Mouse (Mus musculus): ENCODE measurements around the gene Egfr. TPM values are rescaled to one million over a fixed set of nuclear protein-coding genes. Genes with fewer than 3 reads are reported as not detected.

Egfr gene
- polyA plus RNA-seq, 1 experiment from 2014 or later: 2.4 TPM

DNA sequence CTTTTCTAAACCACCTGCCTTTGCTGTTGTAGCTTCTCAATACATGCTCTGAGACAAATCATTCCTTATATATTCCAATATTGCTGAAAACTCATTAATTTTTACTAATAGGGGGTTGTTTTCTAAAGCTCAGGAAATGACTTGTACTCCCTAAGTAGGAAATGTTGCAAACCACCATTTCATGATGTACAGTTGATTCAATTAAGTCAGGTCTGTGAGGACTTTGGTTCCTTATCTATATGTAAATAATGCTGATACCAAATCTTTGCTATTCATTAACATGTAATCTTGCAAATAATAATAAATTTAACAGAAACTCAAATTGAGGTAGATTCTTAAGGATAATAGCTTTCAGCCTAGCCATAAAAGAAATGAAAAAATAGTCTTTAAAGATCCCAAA lies 136.1 kb downstream of the Egfr start:
- no peak overlapping the region for H3K4me3 ChIP-seq (ENCODE audit: low read depth, low read length)
- H3K9ac ChIP-seq (ENCODE audit: low read depth, low read length): no peak overlapping the region
- no peaks in the 10 kb centered on the region; the same call in 1 of the 2 replicates for H3K27me3 ChIP-seq (replicated peaks; ENCODE audit: control insufficient read depth, insufficient read depth, low read length)
- ATAC-seq (replicated peaks; ENCODE audit: low FRiP score) (no peak), DNase-seq (ENCODE audit: low spot score) (no peak)
- no peak overlapping the region for H3K27ac ChIP-seq (ENCODE audit: low read depth, low read length)
- no peaks in the 10 kb centered on the region for H3K9me3 ChIP-seq (ENCODE audit: control insufficient read depth, low read length)
- H3K36me3 ChIP-seq (ENCODE audit: control insufficient read depth, insufficient read depth, low read length): no peaks in the 10 kb centered on the region
- no peak overlapping the region for H3K4me2 ChIP-seq
- no peaks in the 10 kb centered on the region for H3K4me1 ChIP-seq (replicated peaks; ENCODE audit: control insufficient read depth, insufficient read depth, low read length)

DNA sequence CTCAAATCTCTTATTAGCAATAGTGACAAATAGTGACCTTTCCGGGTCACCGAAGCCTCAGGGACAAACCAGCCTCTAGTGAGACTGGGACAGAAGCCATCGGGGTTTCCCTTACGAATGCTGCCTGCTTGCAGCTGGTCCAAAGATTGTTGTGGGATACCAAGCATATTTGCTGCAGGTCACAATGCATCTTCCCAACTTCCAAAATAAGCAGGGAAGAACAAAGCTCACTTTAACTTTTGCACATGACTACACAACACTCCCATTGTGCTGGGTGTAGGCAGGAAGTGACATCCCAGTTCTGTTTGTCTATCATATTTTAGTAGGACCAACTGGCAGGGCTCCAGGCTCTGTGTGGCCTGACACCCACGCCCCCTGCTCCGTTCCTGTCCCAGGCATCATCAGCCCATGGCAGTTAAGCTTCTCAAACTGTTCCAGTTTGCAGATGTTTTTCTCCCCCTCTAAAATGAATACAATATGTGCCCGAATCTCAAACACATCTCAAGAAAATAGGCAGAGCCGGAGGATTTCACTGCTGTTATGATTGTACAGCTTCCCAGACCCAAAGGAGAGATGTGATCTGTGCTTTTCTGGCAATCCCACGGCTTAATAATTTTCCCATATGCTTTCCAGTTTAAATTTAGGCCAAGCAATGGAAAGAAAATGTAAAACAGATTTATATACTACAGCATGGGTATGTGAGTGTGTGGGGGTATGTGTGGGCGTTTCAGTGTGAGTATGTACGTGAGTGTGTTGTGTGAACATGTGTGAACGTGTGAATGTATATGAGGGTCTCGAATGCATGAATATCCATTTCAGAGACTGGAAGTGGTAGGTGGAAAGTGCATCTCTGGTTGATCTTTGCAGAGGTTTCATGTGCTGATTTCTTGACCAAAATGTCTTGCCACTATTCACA lies 143.7 kb downstream of the Egfr start:
- no peak overlapping the region for H3K4me3 ChIP-seq (ENCODE audit: low read depth, low read length)
- H3K9me3 ChIP-seq (ENCODE audit: control insufficient read depth, low read length): no peaks in the 10 kb centered on the region
- no peak for DNase-seq (ENCODE audit: low spot score)
- no peak overlapping the region for H3K9ac ChIP-seq (ENCODE audit: low read depth, low read length)
- no peaks in the 10 kb centered on the region for H3K4me1 ChIP-seq (replicated peaks; ENCODE audit: control insufficient read depth, insufficient read depth, low read length)
- H3K27ac ChIP-seq (ENCODE audit: low read depth, low read length): no peak overlapping the region
- 82% methylated on average over 13 of the region's 13 CpGs for WGBS
- H3K4me2 ChIP-seq: no peak overlapping the region
- no peaks in the 10 kb centered on the region; the same call in 1 of the 2 replicates for H3K36me3 ChIP-seq (ENCODE audit: control insufficient read depth, insufficient read depth, low read length)
- no peaks in the 10 kb centered on the region; the same call in 1 of the 2 replicates for H3K27me3 ChIP-seq (replicated peaks; ENCODE audit: control insufficient read depth, insufficient read depth, low read length)
- no peak for ATAC-seq (replicated peaks; ENCODE audit: low FRiP score)

DNA sequence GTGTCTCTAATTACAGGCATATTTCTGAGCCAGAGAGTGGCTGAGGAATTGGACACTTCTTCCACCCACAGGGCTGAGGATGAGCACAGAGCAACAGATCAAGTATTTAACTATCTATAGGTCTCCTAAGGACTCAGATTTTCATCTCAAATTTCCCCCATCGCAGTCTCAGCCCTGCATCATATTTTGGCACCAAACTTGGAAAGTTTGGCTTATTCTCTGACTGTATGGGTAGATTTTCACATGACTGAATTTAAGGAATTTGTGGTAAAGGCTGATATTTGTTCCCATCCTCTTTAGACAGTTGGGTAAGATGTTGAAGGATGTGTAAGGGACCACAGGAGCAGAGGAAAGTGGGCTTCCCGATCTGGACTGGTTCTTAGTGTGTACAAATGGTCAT lies 145.7 kb downstream of the Egfr start:
- H3K27ac ChIP-seq (ENCODE audit: low read depth, low read length): no peak overlapping the region
- no peaks in the 10 kb centered on the region for H3K4me1 ChIP-seq (replicated peaks; ENCODE audit: control insufficient read depth, insufficient read depth, low read length)
- no peak overlapping the region for H3K4me3 ChIP-seq (ENCODE audit: low read depth, low read length)
- no peak for ATAC-seq (replicated peaks; ENCODE audit: low FRiP score)
- no peak overlapping the region for H3K9ac ChIP-seq (ENCODE audit: low read depth, low read length)
- H3K9me3 ChIP-seq (ENCODE audit: control insufficient read depth, low read length): no peaks in the 10 kb centered on the region
- H3K36me3 ChIP-seq (ENCODE audit: control insufficient read depth, insufficient read depth, low read length): no peaks in the 10 kb centered on the region; the same call in 1 of the 2 replicates
- no peak for DNase-seq (ENCODE audit: low spot score)
- 87% methylated on average over 2 of the region's 2 CpGs for WGBS
- H3K4me2 ChIP-seq: no peak overlapping the region
- H3K27me3 ChIP-seq (replicated peaks; ENCODE audit: control insufficient read depth, insufficient read depth, low read length): no peaks in the 10 kb centered on the region

DNA sequence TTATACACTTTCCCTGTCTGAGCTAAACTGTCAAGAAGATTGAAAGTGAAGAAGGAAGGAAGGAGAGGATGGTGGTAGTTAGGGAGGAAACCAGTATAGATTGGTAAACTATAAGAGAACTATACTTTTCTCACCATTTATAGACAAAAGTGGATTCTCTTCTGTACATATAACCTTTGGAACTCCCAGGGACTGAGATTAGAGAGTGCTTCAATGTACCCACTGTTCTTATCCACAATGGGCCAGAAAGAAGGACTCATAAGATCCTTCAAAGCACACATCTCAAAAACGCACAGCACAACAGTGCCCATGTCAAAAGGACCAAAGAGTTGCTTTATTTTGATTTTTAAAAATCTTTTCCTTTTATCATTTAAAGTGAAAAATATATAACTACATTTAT lies 148.2 kb downstream of the Egfr start:
- H3K36me3 ChIP-seq (ENCODE audit: control insufficient read depth, insufficient read depth, low read length): no peaks in the 10 kb centered on the region; the same call in 1 of the 2 replicates
- 91% methylated on average over 1 of the region's 1 CpGs for WGBS
- no peaks in the 10 kb centered on the region for H3K27me3 ChIP-seq (replicated peaks; ENCODE audit: control insufficient read depth, insufficient read depth, low read length)
- ATAC-seq (replicated peaks; ENCODE audit: low FRiP score) (no peak), DNase-seq (ENCODE audit: low spot score) (no peak)
- no peak overlapping the region for H3K9ac ChIP-seq (ENCODE audit: low read depth, low read length)
- no peak overlapping the region for H3K27ac ChIP-seq (ENCODE audit: low read depth, low read length)
- H3K4me1 ChIP-seq (replicated peaks; ENCODE audit: control insufficient read depth, insufficient read depth, low read length): no peaks in the 10 kb centered on the region
- no peak overlapping the region for H3K4me2 ChIP-seq
- no peak overlapping the region for H3K4me3 ChIP-seq (ENCODE audit: low read depth, low read length)
- no peaks in the 10 kb centered on the region for H3K9me3 ChIP-seq (ENCODE audit: control insufficient read depth, low read length)

DNA sequence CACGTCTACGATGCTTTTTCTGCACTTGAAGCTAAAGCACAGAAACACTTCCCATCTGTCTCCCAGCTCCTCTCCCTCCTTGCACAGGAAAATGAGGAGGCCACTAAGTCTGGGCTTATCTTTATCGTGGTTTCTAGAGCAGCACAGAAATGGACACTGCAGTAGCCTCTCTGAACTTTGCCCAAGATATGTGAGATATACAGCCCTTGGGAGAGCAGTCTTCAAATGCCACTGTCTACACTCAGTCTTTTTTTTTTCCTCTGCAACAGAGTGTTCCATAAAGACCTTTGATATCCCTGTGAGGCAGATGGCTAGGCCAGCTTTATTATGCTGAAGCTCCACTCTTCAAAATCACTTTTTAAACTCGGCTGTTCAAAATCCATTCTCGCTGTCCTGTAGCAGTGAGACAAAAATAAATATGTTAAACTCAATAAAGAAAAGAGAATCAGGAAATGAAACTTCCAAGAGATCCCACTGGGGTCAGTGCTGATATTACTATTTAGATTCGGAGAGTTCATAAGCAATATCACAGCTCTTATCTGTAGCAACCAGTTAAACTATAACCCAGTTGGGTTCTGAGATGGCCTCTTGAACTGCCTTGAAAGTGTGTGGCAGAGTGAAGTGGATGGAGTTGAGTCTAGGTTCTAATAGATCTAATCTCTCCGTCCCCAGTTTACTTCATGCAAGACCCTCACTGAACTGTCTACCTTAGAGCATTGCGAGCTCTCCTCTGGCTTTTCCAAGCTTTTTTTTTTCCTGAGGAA lies 148.8 kb downstream of the Egfr start:
- Histone ChIP-seq H3K4me3 (ENCODE audit: low read depth, low read length) (no peak overlapping the region), H3K4me1 (replicated peaks; ENCODE audit: control insufficient read depth, insufficient read depth, low read length) (no peaks in the 10 kb centered on the region), H3K36me3 (ENCODE audit: control insufficient read depth, insufficient read depth, low read length) (no peaks in the 10 kb centered on the region; the same call in 1 of the 2 replicates), H3K4me2 (no peak overlapping the region), H3K9me3 (ENCODE audit: control insufficient read depth, low read length) (no peaks in the 10 kb centered on the region), H3K27me3 (replicated peaks; ENCODE audit: control insufficient read depth, insufficient read depth, low read length) (no peaks in the 10 kb centered on the region), H3K9ac (ENCODE audit: low read depth, low read length) (no peak overlapping the region), H3K27ac (ENCODE audit: low read depth, low read length) (no peak overlapping the region)
- ATAC-seq (replicated peaks; ENCODE audit: low FRiP score) (0 out of 2 replicates have a peak, but pooled peaks have one; percentile 39), DNase-seq (ENCODE audit: low spot score) (no peak)
- 59% methylated on average over 8 of the region's 8 CpGs for WGBS

DNA sequence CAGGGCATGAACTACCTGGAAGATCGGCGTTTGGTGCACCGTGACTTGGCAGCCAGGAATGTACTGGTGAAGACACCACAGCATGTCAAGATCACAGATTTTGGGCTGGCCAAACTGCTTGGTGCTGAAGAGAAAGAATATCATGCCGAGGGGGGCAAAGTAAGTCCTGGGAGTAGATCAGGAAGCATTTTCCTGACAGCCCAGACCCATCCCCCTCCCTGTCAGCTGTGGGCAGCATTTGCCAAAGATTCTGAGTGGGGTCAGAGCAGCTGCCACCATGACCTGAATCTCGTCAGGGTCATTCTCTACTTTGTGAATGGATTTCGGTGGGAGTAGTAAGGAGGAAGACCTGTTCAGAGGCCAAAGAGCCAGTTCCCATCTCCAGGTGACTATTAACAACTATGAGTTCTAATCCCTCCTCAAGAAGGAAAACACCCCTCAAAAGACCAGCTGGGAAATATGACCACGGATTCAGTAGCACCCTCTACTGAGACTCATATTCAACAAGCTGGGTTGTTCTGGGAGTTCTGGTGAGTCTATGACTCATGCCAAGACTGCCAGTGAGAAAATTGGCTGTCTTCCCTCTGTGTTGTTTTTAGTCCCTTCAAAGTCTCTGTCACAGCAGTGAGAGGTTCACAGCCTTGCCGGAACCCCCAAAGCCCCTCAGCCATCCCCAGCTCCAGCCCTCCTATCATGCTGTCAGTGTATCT lies 152.5 kb downstream of the Egfr start:
- DNase-seq (ENCODE audit: low spot score): no peak
- no peaks in the 10 kb centered on the region for H3K4me1 ChIP-seq (replicated peaks; ENCODE audit: control insufficient read depth, insufficient read depth, low read length)
- WGBS: 72% methylated on average over 8 of the region's 8 CpGs
- no peak overlapping the region for H3K9ac ChIP-seq (ENCODE audit: low read depth, low read length)
- H3K27me3 ChIP-seq (replicated peaks; ENCODE audit: control insufficient read depth, insufficient read depth, low read length): no peaks in the 10 kb centered on the region
- no peak overlapping the region for H3K4me2 ChIP-seq
- no peaks in the 10 kb centered on the region for H3K9me3 ChIP-seq (ENCODE audit: control insufficient read depth, low read length)
- no peak overlapping the region for H3K27ac ChIP-seq (ENCODE audit: low read depth, low read length)
- H3K36me3 ChIP-seq (ENCODE audit: control insufficient read depth, insufficient read depth, low read length): no peaks in the 10 kb centered on the region
- no peak overlapping the region for H3K4me3 ChIP-seq (ENCODE audit: low read depth, low read length)
- no peak for ATAC-seq (replicated peaks; ENCODE audit: low FRiP score)

DNA sequence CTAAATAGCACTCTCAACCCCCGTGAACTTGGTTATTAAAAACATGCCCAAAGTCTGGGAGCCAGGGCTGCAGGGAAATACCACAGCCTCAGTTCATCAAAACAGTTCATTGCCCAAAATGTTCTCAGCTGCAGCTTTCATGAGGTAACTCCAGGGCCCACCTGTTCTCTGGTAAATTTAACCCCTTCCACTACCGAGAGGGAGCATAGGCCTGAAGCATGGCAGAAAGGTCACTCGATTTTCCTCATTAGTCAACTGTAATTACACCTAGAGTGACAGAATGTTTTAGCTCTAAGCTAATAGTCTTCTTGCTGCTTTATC lies 153.0 kb downstream of the Egfr start:
- DNase-seq (ENCODE audit: low spot score): no peak
- no peaks in the 10 kb centered on the region for H3K4me1 ChIP-seq (replicated peaks; ENCODE audit: control insufficient read depth, insufficient read depth, low read length)
- no peaks in the 10 kb centered on the region for H3K36me3 ChIP-seq (ENCODE audit: control insufficient read depth, insufficient read depth, low read length)
- ATAC-seq (replicated peaks; ENCODE audit: low FRiP score): no peak
- no peaks in the 10 kb centered on the region for H3K9me3 ChIP-seq (ENCODE audit: control insufficient read depth, low read length)
- WGBS: 66% methylated on average over 3 of the region's 3 CpGs
- no peaks in the 10 kb centered on the region for H3K27me3 ChIP-seq (replicated peaks; ENCODE audit: control insufficient read depth, insufficient read depth, low read length)
- H3K4me3 ChIP-seq (ENCODE audit: low read depth, low read length): no peak overlapping the region
- no peak overlapping the region for H3K4me2 ChIP-seq
- no peak overlapping the region for H3K9ac ChIP-seq (ENCODE audit: low read depth, low read length)
- no peak overlapping the region for H3K27ac ChIP-seq (ENCODE audit: low read depth, low read length)

DNA sequence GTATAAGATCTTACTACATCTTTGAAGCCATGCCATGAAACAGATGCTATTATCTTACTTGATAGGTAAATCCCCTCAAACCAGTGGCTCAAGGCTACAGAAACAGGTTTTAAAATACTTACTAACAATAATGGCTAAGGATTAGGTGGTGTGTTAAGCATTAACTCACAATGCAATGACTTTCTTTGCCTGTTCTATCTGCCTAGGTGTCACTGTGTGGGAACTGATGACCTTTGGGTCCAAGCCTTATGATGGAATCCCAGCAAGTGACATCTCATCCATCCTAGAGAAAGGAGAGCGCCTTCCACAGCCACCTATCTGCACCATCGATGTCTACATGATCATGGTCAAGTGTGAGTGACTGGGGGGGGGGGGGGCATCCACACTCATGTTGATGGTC lies 154.5 kb downstream of the Egfr start:
- Histone ChIP-seq H3K4me1 (replicated peaks; ENCODE audit: control insufficient read depth, insufficient read depth, low read length) (no peaks in the 10 kb centered on the region), H3K4me2 (no peak overlapping the region), H3K27ac (ENCODE audit: low read depth, low read length) (no peak overlapping the region), H3K36me3 (ENCODE audit: control insufficient read depth, insufficient read depth, low read length) (no peaks in the 10 kb centered on the region), H3K4me3 (ENCODE audit: low read depth, low read length) (no peak overlapping the region), H3K27me3 (replicated peaks; ENCODE audit: control insufficient read depth, insufficient read depth, low read length) (no peaks in the 10 kb centered on the region), H3K9ac (ENCODE audit: low read depth, low read length) (no peak overlapping the region), H3K9me3 (ENCODE audit: control insufficient read depth, low read length) (no peaks in the 10 kb centered on the region)
- ATAC-seq (replicated peaks; ENCODE audit: low FRiP score) (no peak), DNase-seq (ENCODE audit: low spot score) (no peak)
- 85% methylated on average over 2 of the region's 2 CpGs for WGBS

Measured in liver, embryonic 11.5 days (tissue).